Mouse (Mus musculus) C2C12 (cell line): ENCODE data around the gene Hddc3.

Source experiments
- CTCF ChIP-seq: IDR thresholded peaks from one replicate; pipeline ENCODE4 v1.5.1; 2011; ENCODE audit not compliant: control insufficient read depth, insufficient read depth, insufficient read length
- MYOD1 ChIP-seq: IDR thresholded peaks from one replicate; pipeline ENCODE4 v1.6.1; 2011; ENCODE audit warnings: low read depth; ENCODE audit not compliant: control insufficient read depth, insufficient read length
- USF1 ChIP-seq: IDR thresholded peaks from one replicate; pipeline ENCODE4 v1.6.1; 2011; ENCODE audit warnings: low read depth, mild to moderate bottlenecking, control low read depth, moderate library complexity

DNA sequence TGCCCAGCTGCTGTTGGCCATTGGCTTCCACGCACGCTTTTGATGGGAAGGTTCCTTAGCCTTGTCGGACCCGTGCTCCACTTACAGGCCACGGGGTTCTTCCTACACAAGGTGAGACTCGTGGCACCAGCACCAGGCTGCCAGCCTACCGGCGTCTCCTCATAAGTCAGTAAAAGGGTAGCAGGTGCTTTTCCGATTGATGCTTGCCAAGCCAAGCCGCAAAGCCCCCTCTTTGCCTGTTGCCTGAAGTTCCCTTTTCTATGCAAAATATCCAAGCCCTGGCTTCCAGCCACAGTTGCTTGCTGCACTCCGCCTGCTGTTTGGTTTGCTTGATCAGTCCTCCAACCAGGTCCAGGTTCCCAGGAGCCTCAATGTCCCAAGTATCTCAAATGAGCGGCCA, 30.9 kb downstream of the Hddc3 start:
- TF ChIP-seq MYOD1 (no peak), CTCF (no peak), USF1 (no peak)
